Mouse (Mus musculus) ES-E14 (cell line): ENCODE measurements around the gene Tkt.

Experiments used
- HCFC1 ChIP-seq: IDR thresholded peaks from 2 replicates; pipeline ENCODE4 v1.6.1; 2012; ENCODE audit warnings: low read length, inconsistent platforms, borderline replicate concordance; ENCODE audit not compliant: insufficient read depth
- MAFK ChIP-seq: IDR thresholded peaks from 2 replicates; pipeline ENCODE4 v1.6.1; 2014; ENCODE audit warnings: mild to moderate bottlenecking, low read depth, low read length, inconsistent platforms; ENCODE audit not compliant: insufficient read depth
- ZNF384 ChIP-seq: IDR thresholded peaks from 2 replicates; pipeline ENCODE4 v1.6.1; 2012; ENCODE audit warnings: low read depth, low read length, inconsistent platforms

DNA sequence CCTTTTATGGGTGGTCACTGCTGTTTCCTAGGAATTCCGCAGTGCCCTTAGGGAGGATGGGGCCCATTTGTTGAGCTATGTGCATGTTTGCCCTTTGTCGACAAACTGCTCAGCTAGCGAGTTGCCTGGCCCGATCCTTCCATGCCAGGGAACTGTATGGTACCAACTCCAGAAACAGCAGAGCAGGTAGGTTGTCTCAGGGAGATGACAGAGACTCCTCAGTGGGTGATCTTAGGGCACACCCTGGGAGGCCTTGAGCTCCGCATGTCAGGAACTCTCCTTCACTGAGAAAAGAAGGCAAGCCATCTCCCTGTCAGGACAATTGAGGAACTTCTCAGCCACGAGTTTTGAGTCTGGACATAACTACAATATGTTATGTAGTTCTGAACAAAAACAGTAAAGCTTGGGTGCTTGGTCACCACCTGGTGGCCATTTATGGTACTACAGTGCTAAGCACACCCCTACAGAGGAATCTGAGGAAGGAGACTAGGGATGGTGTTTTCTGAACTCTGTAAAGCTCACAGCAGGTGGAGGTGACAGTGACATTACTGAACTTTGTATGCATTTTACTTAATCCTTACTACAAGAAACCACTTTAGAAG is 25.9 kb downstream of the Tkt start:
- TF ChIP-seq MAFK = no peak
- no peak for TF ChIP-seq ZNF384
- no peak for TF ChIP-seq HCFC1
